Mouse (Mus musculus): Measurements from ENCODE around the gene Plekha6.

GRCm38 (mm10) chr1:133280537-133280936 lies 116.5 kb downstream of the Plekha6 start:
- TF ChIP-seq CTCF (IDR thresholded peaks at IDR 0.05; ENCODE audit: low read depth, low read length) (no peak), GATA1 (IDR thresholded peaks at IDR 0.05; ENCODE audit: borderline replicate concordance, low read length) (no peak)

Data from G1E (cell line).